Mouse (Mus musculus) brain, embryonic 14.5 days (tissue): ENCODE results near the gene Bbs9. TPM values are rescaled to one million over a fixed set of nuclear protein-coding genes. Genes with fewer than 3 reads are reported as not detected.

Source experiments
- DNase-seq: peaks from one replicate; pipeline ENCODE4 v3.0.0-alpha.2; 2011; ENCODE audit warnings: low read depth
- CTCF ChIP-seq: fragments of 200-500 bp; IDR thresholded peaks from 2 replicates; pipeline ENCODE4 v1.5.1; 2012; ENCODE audit warnings: inconsistent platforms, mild to moderate bottlenecking, moderate library complexity, borderline replicate concordance; ENCODE audit not compliant: insufficient read depth, insufficient read length; ENCODE audit errors: extremely low read depth
- POLR2A ChIP-seq: fragments of 200-500 bp; IDR thresholded peaks from 2 replicates; pipeline ENCODE4 v1.6.1; 2012; ENCODE audit warnings: mild to moderate bottlenecking, inconsistent platforms, borderline replicate concordance; ENCODE audit not compliant: poor library complexity, insufficient read depth, insufficient read length, severe bottlenecking; ENCODE audit errors: extremely low read depth
- polyA plus RNA-seq: library from polyadenylated mRNA; depleted of rRNA; stranded (reverse); fragments of >200 nt; gene quantifications from 2 replicates; pipeline ENCODE4 v1.2.3, GENCODE M21; 2012

The Bbs9 gene
- polyA plus RNA-seq, 1 experiment = 21.4 TPM

- TF ChIP-seq POLR2A (no peak), CTCF (no peak)
- no peak for DNase-seq
Measured at GRCm38 (mm10) chr9:22791208-22791607, 315.7 kb downstream of the Bbs9 start.

- TF ChIP-seq POLR2A (no peak), CTCF (no peak)
- DNase-seq = no peak
Measured at GRCm38 (mm10) chr9:22791750-22792149, 316.2 kb downstream of the Bbs9 start.

- no peak for DNase-seq
Measured at GRCm38 (mm10) chr9:22793698-22794097, 318.2 kb downstream of the Bbs9 start.

GRCm38 (mm10) chr9:22800675-22801074 is 325.2 kb downstream of the Bbs9 start:
- no peak for DNase-seq

More at GRCm38 (mm10) chr9:22793698-22794097, 318.2 kb downstream of the Bbs9 start:
- TF ChIP-seq CTCF = no peak
- no peak for TF ChIP-seq POLR2A

GRCm38 (mm10) chr9:22805981-22806380 is 330.5 kb downstream of the Bbs9 start:
- no peak for DNase-seq

More at GRCm38 (mm10) chr9:22800675-22801074, 325.2 kb downstream of the Bbs9 start:
- no peak for TF ChIP-seq POLR2A
- no peak for TF ChIP-seq CTCF

GRCm38 (mm10) chr9:22806494-22806893 is 331.0 kb downstream of the Bbs9 start:
- DNase-seq = no peak
- no peak for TF ChIP-seq POLR2A
- TF ChIP-seq CTCF = no peak

More at GRCm38 (mm10) chr9:22805981-22806380, 330.5 kb downstream of the Bbs9 start:
- TF ChIP-seq CTCF (no peak), POLR2A (no peak)

GRCm38 (mm10) chr9:22807693-22808092 is 332.2 kb downstream of the Bbs9 start:
- TF ChIP-seq POLR2A = no peak
- TF ChIP-seq CTCF = no peak

GRCm38 (mm10) chr9:22809621-22810126 is 334.2 kb downstream of the Bbs9 start:
- TF ChIP-seq POLR2A = no peak
- no peak for TF ChIP-seq CTCF
- no peak for DNase-seq

More at GRCm38 (mm10) chr9:22807693-22808092, 332.2 kb downstream of the Bbs9 start:
- no peak for DNase-seq

GRCm38 (mm10) chr9:22810454-22810853 is 334.9 kb downstream of the Bbs9 start:
- DNase-seq = no peak
- no peak for TF ChIP-seq POLR2A
- no peak for TF ChIP-seq CTCF

- DNase-seq = no peak
- TF ChIP-seq CTCF = no peak
- no peak for TF ChIP-seq POLR2A
Measured at GRCm38 (mm10) chr9:22811931-22812330, 336.4 kb downstream of the Bbs9 start.

- no peak for TF ChIP-seq CTCF
- TF ChIP-seq POLR2A = no peak
- no peak for DNase-seq
Measured at GRCm38 (mm10) chr9:22814407-22815092, 339.0 kb downstream of the Bbs9 start.

- TF ChIP-seq POLR2A = no peak
- no peak for TF ChIP-seq CTCF
- DNase-seq = no peak
Measured at GRCm38 (mm10) chr9:22815093-22815458, 339.6 kb downstream of the Bbs9 start.

GRCm38 (mm10) chr9:22819539-22819938 is 344.0 kb downstream of the Bbs9 start:
- DNase-seq = no peak
- TF ChIP-seq POLR2A (no peak), CTCF (no peak)
